Mouse (Mus musculus) urinary bladder, postnatal 4 days (tissue): ENCODE measurements around the gene Tarbp2.

Experiments
- DNase-seq, 2 experiments: peaks; one replicate each; pipeline ENCODE4 v3.0.0; 2021 to 2022; ENCODE audit warnings: low spot score in 2 of 2

Tarbp2 gene

GRCm38 (mm10) chr15:102524892-102525485 is 7.0 kb downstream of the Tarbp2 start, which contains the start of gene Npff:
Npff (minus strand) TSS chr15:102524942.
- peak; percentile 57 to 77 for DNase-seq

- DNase-seq: no peak
Measured at GRCm38 (mm10) chr15:102526111-102527002, 8.4 kb downstream of the Tarbp2 start.

- DNase-seq: no peak
Measured at GRCm38 (mm10) chr15:102527936-102528335, 9.9 kb downstream of the Tarbp2 start.

GRCm38 (mm10) chr15:102528396-102528795 is 10.4 kb downstream of the Tarbp2 start:
- no peak for DNase-seq

- DNase-seq: no peak
Measured at GRCm38 (mm10) chr15:102530566-102530965, 12.6 kb downstream of the Tarbp2 start.

- no peak for DNase-seq
Measured at GRCm38 (mm10) chr15:102531586-102531985, 13.6 kb downstream of the Tarbp2 start.

GRCm38 (mm10) chr15:102532106-102532900 is 14.3 kb downstream of the Tarbp2 start:
- DNase-seq: no peak

- no peak for DNase-seq
Measured at GRCm38 (mm10) chr15:102533926-102534325, 15.9 kb downstream of the Tarbp2 start.

GRCm38 (mm10) chr15:102544801-102545200 is 26.8 kb downstream of the Tarbp2 start:
- DNase-seq: no peak

GRCm38 (mm10) chr15:102546246-102546645 is 28.3 kb downstream of the Tarbp2 start:
- no peak for DNase-seq

- no peak for DNase-seq
Measured at GRCm38 (mm10) chr15:102546677-102547427, 28.9 kb downstream of the Tarbp2 start.

GRCm38 (mm10) chr15:102547478-102547877 is 29.5 kb downstream of the Tarbp2 start:
- no peak for DNase-seq

- DNase-seq: no peak
Measured at GRCm38 (mm10) chr15:102552599-102552998, 34.6 kb downstream of the Tarbp2 start.

- no peak for DNase-seq
Measured at GRCm38 (mm10) chr15:102555581-102555980, 37.6 kb downstream of the Tarbp2 start.

GRCm38 (mm10) chr15:102557580-102557979 is 39.6 kb downstream of the Tarbp2 start:
- DNase-seq: no peak

- no peak for DNase-seq
Measured at GRCm38 (mm10) chr15:102562491-102562890, 44.5 kb downstream of the Tarbp2 start.

- DNase-seq: no peak
Measured at GRCm38 (mm10) chr15:102563061-102563460, 45.1 kb downstream of the Tarbp2 start.

- no peak for DNase-seq
Measured at GRCm38 (mm10) chr15:102563681-102564080, 45.7 kb downstream of the Tarbp2 start.

GRCm38 (mm10) chr15:102567849-102568248 is 49.9 kb downstream of the Tarbp2 start:
- DNase-seq: no peak

- DNase-seq: no peak
Measured at GRCm38 (mm10) chr15:102572081-102572480, 54.1 kb downstream of the Tarbp2 start.
